15 mouse cellular contexts compared by ENCODE assay signal in genomic region chr7:98698590-98698989, GRCm38 (mm10). TPM values are rescaled to one million over a fixed set of nuclear protein-coding genes. Genes with fewer than 3 reads are reported as not detected.
A peak's percentile ranks its signal among the peaks of the same experiment; 100 is the strongest.
DNase-seq lines count a peak whose midpoint lies in the region.
"Had no signal": no experiment of that assay in that cellular context is flagged by ENCODE, and none has a peak within 500 bp of the region (broad histone marks: within the 10 kb centered on the region; RNA-seq: fewer than 3 reads in every experiment).

No protein-coding gene starts in this region.

- DNase-seq in 3T3-L1 (ENCODE audit: low read depth, low spot score) (peak; percentile 68), 416B (ENCODE audit: low read depth) (peak; percentile 36), NIH3T3 (ENCODE audit: low read depth) (peak; percentile 48)
- no peak for DNase-seq in left cerebral cortex, postnatal 25 days (ENCODE audit: low spot score in 2 of 2)
- no peak for DNase-seq in embryo, embryonic 10.5 days (ENCODE audit: low spot score)
- no peak for DNase-seq in adrenal gland, adult 18-20 months (ENCODE audit: low spot score in 2 of 2)
- DNase-seq: adrenal gland, postnatal 10 days; adrenal gland, postnatal 36 days; B cell, adult 2 months; cerebellum, adult 18-20 months; cerebellum, adult 9-10 months; cerebellum, postnatal 14 days; forebrain, postnatal 0 days; gastrocnemius, adult 2 months; gastrocnemius, postnatal 14 days had no signal

- intact Hi-C loops in left cerebral cortex, postnatal 25 days (cut with DNase I): no loop called here

RNA-seq across cellular contexts. Expression of gene Thap12, which starts 4.3 kb away (rescaled TPM):
- total RNA-seq in left cerebral cortex, postnatal 25 days (2021): 10 to 100 TPM; 60.8 to 61.8 TPM
- total RNA-seq in adrenal gland, adult 18-20 months (2021): 10 to 100 TPM; 64.2 to 80.5 TPM

RNA-seq across cellular contexts. Expression of gene Emsy, which starts 42.0 kb away (rescaled TPM):
- total RNA-seq in left cerebral cortex, postnatal 25 days (2021): 10 to 100 TPM; 62.4 to 68.4 TPM
- 10 to 100 TPM; 28.6 to 32.5 TPM for total RNA-seq in adrenal gland, adult 18-20 months (2021)

Comparison
In these comparisons a context has a peak if more than half of its experiments do, and no peak if none do; other contexts are left out.
1. DNase-seq: peak in 3T3-L1 (single experiment), 416B (single experiment) and NIH3T3 (single experiment); none in left cerebral cortex, postnatal 25 days (0 of 2), embryo, embryonic 10.5 days (single experiment) and adrenal gland, adult 18-20 months (0 of 2).